Mouse (Mus musculus): ENCODE measurements around the gene B3gnt9. TPM values are rescaled to one million over a fixed set of nuclear protein-coding genes. Genes with fewer than 3 reads are reported as not detected.

Gene B3gnt9
- under 1 TPM; 0.21 to 0.42 TPM for total RNA-seq (2023)

GRCm38 (mm10) chr8:105254966-105255350 is at the start of gene B3gnt9:
Gene B3gnt9 (minus strand): TSS chr8:105255153.

GRCm38 (mm10) chr8:105297511-105298192 is 42.7 kb upstream of the B3gnt9 start, which contains the start of gene E2f4:
Gene E2f4 (plus strand): TSS chr8:105297663.

GRCm38 (mm10) chr8:105295895-105296573 is 41.1 kb upstream of the B3gnt9 start, which contains the start of gene Exoc3l:
Gene Exoc3l (minus strand): TSS chr8:105296101.

GRCm38 (mm10) chr8:105289805-105290460 is 35.0 kb upstream of the B3gnt9 start, which contains the start of gene 4931428F04Rik:
Gene 4931428F04Rik (minus strand): TSS chr8:105289864.

GRCm38 (mm10) chr8:105275840-105276239 is 20.9 kb upstream of the B3gnt9 start, which contains the start of gene Nol3:
Gene Nol3 (plus strand): TSS chr8:105276140.

GRCm38 (mm10) chr8:105269461-105269947 is 14.6 kb upstream of the B3gnt9 start, which contains the start of gene Hsf4:
Gene Hsf4 (plus strand): TSS chr8:105269801.

GRCm38 (mm10) chr8:105264024-105264982 is 9.3 kb upstream of the B3gnt9 start, which contains the start of the genes Tradd and Fbxl8:
Gene Tradd (minus strand): TSS chr8:105264609.
Gene Fbxl8 (plus strand): TSS chr8:105264648.

GRCm38 (mm10) chr8:105224413-105225271 is 30.3 kb downstream of the B3gnt9 start, which contains the start of gene D230025D16Rik:
Gene D230025D16Rik (plus strand): TSS chr8:105225145.

Other genes starting within 250 kb of the B3gnt9 start
- not detected for gene Ces3a, start 206.6 kb downstream of the B3gnt9 start, total RNA-seq (2023)
- not detected for gene Ces3b, start 171.4 kb downstream of the B3gnt9 start, total RNA-seq (2023)
- not detected for gene Ces4a, start 123.4 kb downstream of the B3gnt9 start, total RNA-seq (2023)
- 10 to 100 TPM; 79.9 to 88.1 TPM for gene Cbfb, start 84.5 kb downstream of the B3gnt9 start, total RNA-seq (2023)
- 10 to 100 TPM; 44.9 to 46.8 TPM for gene D230025D16Rik, start 30.0 kb downstream of the B3gnt9 start, total RNA-seq (2023)
- gene Tradd, start 9.5 kb upstream of the B3gnt9 start, total RNA-seq (2023), result 10 to 100 TPM; 24.2 to 28.7 TPM
- 1 to 10 TPM; 6.5 to 6.8 TPM for gene Fbxl8, start 9.5 kb upstream of the B3gnt9 start, total RNA-seq (2023)
- 1 to 10 TPM in 1 of 2 experiments, under 1 TPM in 1; 0.43 to 1.1 TPM for gene Hsf4, start 14.6 kb upstream of the B3gnt9 start, total RNA-seq (2023)
- gene Nol3, start 21.0 kb upstream of the B3gnt9 start, total RNA-seq (2023), result not detected
- 1 to 10 TPM; 1.5 to 3.4 TPM for gene 4931428F04Rik, start 34.7 kb upstream of the B3gnt9 start, total RNA-seq (2023)
- 1 to 10 TPM in 1 of 2 experiments, not detected in 1; 1.6 TPM for gene Exoc3l, start 40.9 kb upstream of the B3gnt9 start, total RNA-seq (2023)
- 10 to 100 TPM; 57.3 to 62.0 TPM for gene E2f4, start 42.5 kb upstream of the B3gnt9 start, total RNA-seq (2023)
- 1 to 10 TPM in 1 of 2 experiments, under 1 TPM in 1; 0.64 to 1.4 TPM for gene Elmo3, start 50.4 kb upstream of the B3gnt9 start, total RNA-seq (2023)
- 1 to 10 TPM; 3.6 to 4.0 TPM for gene Lrrc29, start 71.1 kb upstream of the B3gnt9 start, total RNA-seq (2023)
- gene Tmem208, start 71.2 kb upstream of the B3gnt9 start, total RNA-seq (2023), result 10 to 100 TPM; 37.7 to 41.4 TPM
- 100 to 1,000 TPM in 1 of 2 experiments, 10 to 100 TPM in 1; 97.1 to 105 TPM for gene Fhod1, start 92.8 kb upstream of the B3gnt9 start, total RNA-seq (2023)
- 1 to 10 TPM; 1.4 to 2.1 TPM for gene Slc9a5, start 93.7 kb upstream of the B3gnt9 start, total RNA-seq (2023)
- under 1 TPM; 0.49 to 0.50 TPM for gene Plekhg4, start 118.1 kb upstream of the B3gnt9 start, total RNA-seq (2023)
- gene Kctd19, start 158.3 kb upstream of the B3gnt9 start, total RNA-seq (2023), result 1 to 10 TPM; 1.3 to 1.7 TPM
- not detected for gene Lrrc36, start 158.4 kb upstream of the B3gnt9 start, total RNA-seq (2023)
- 100 to 1,000 TPM; 330 to 336 TPM for gene Tppp3, start 216.4 kb upstream of the B3gnt9 start, total RNA-seq (2023)
- 1 to 10 TPM; 7.5 to 7.6 TPM for gene Zdhhc1, start 241.7 kb upstream of the B3gnt9 start, total RNA-seq (2023)